Mouse (Mus musculus) lung, postnatal 0 days (tissue): ENCODE data around the gene Map3k14.

Source experiments
- CTCF ChIP-seq: IDR thresholded peaks from 2 replicates; pipeline ENCODE4 v1.5.1; 2016; ENCODE audit warnings: antibody characterized with exemption, mild to moderate bottlenecking
- EP300 ChIP-seq: IDR thresholded peaks from 2 replicates; pipeline ENCODE4 v1.6.1; 2016; ENCODE audit warnings: antibody characterized with exemption, mild to moderate bottlenecking, control low read depth

DNA sequence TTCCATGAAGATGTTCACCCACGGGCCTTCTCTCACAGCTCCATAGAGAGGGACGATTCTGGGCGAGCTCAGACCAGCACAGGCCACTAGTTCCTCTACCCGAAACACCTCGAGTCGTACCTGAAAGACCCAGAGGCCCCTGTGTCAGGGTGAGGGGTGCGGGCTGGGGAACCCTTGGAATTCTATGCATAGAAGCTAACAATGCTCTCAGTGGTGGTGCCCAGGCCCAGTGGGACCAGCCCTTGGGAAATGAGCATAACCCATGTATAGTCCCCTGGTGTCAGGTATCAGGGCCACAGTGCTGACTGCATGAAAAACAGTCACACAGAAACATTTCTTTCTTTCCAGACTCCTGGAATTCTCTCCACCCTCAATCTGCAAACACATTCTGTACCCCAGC is 35.9 kb downstream of the Map3k14 start:
- TF ChIP-seq EP300 (no peak), CTCF (no peak)
